Mouse (Mus musculus): Measurements from ENCODE around the gene Mettl26.

Gene Mettl26

GRCm38 (mm10) chr17:25874721-25875170 is at the start of gene Mettl26:
TSS of gene Mettl26 (plus strand) at chr17:25875074.
- peak; percentile 94 for DNase-seq

- no peak for DNase-seq
Measured at GRCm38 (mm10) chr17:25825311-25825710, 49.6 kb upstream of the Mettl26 start.

- DNase-seq = no peak
Measured at GRCm38 (mm10) chr17:25825984-25826570, 48.8 kb upstream of the Mettl26 start.

- no peak for DNase-seq
Measured at GRCm38 (mm10) chr17:25827011-25827410, 47.9 kb upstream of the Mettl26 start.

GRCm38 (mm10) chr17:25827546-25828222 is 47.2 kb upstream of the Mettl26 start:
- no peak for DNase-seq

- no peak for DNase-seq
Measured at GRCm38 (mm10) chr17:25828223-25828594, 46.7 kb upstream of the Mettl26 start.

GRCm38 (mm10) chr17:25828712-25829557 is 45.9 kb upstream of the Mettl26 start, which contains the start of gene Jmjd8:
TSS of gene Jmjd8 (plus strand) at chr17:25828867.
- peak; percentile 86 for DNase-seq

GRCm38 (mm10) chr17:25829558-25830017 is 45.3 kb upstream of the Mettl26 start:
- no peak for DNase-seq

GRCm38 (mm10) chr17:25830200-25830753 is 44.6 kb upstream of the Mettl26 start:
- no peak for DNase-seq

- DNase-seq = no peak
Measured at GRCm38 (mm10) chr17:25830806-25831431, 44.0 kb upstream of the Mettl26 start.

- peak; percentile 54 for DNase-seq
Measured at GRCm38 (mm10) chr17:25831451-25832281, 43.2 kb upstream of the Mettl26 start.

- DNase-seq = peak; percentile 100
Measured at GRCm38 (mm10) chr17:25832436-25833290, 42.2 kb upstream of the Mettl26 start.

GRCm38 (mm10) chr17:25833291-25833663 is 41.6 kb upstream of the Mettl26 start, which contains the start of gene Stub1:
TSS of gene Stub1 (minus strand) at chr17:25833404.
- DNase-seq = peak; percentile 99

GRCm38 (mm10) chr17:25833961-25834594 is 40.8 kb upstream of the Mettl26 start:
- DNase-seq = peak; percentile 91

- DNase-seq = peak; percentile 42
Measured at GRCm38 (mm10) chr17:25834595-25835222, 40.2 kb upstream of the Mettl26 start.

GRCm38 (mm10) chr17:25835301-25835700 is 39.6 kb upstream of the Mettl26 start:
- no peak for DNase-seq

GRCm38 (mm10) chr17:25835816-25836215 is 39.1 kb upstream of the Mettl26 start:
- peak; percentile 43 for DNase-seq

GRCm38 (mm10) chr17:25836397-25837075 is 38.3 kb upstream of the Mettl26 start:
- peak; percentile 64 for DNase-seq

GRCm38 (mm10) chr17:25837076-25837410 is 37.8 kb upstream of the Mettl26 start, which contains the start of gene Rhbdl1:
TSS of gene Rhbdl1 (minus strand) at chr17:25837295.
- DNase-seq = peak; percentile 77
